Mouse (Mus musculus): ENCODE data around the gene Xpr1.

Gene Xpr1

GRCm38 (mm10) chr1:155249896-155250295, 167.3 kb downstream of the Xpr1 start:
- DNase-seq = no peak

DNA sequence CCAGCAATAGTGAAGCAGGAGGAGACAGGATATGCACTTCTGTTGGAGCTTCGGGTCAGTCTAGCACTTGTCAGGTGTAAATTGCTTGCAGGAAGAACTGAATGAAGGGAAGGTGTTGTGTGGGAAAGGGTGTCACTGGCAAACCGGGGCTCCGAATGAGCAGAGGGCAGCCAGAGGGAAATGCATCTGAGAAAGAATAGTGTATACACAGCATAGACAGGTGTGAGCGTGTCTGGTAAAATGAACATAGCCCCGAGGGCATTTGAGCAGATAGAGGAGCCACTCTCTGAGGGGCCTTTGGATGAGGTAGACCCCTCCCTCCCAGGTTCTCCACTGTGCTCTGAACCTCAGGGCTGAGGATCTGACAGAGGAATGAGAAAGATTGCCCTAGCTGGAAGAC, 169.2 kb downstream of the Xpr1 start:
- DNase-seq = no peak

DNA sequence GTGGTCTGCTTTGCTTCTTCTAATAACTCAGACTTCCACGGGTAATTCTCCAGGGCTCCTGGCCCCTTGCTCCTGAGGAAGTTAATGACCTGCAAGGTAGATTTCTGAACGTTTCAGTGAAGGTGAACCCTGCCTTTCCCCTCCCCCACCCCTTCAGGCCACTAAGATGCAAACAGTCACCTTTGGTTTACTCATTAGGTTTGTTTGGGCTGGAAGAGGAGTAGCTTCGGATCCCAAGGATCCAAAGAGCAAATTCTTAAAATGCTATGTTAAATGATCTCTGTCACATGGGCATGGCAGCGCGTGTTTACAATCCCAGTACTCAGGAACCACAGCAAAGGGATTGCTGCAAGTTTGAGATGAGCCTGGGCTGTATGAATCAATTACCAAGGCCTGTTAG, 169.8 kb downstream of the Xpr1 start:
- no peak for DNase-seq

GRCm38 (mm10) chr1:155245516-155245915, 171.7 kb downstream of the Xpr1 start:
- DNase-seq = no peak

GRCm38 (mm10) chr1:155244771-155245211, 172.4 kb downstream of the Xpr1 start:
- DNase-seq = no peak

GRCm38 (mm10) chr1:155243797-155244770, 173.1 kb downstream of the Xpr1 start, which contains the start of gene BC034090:
BC034090 (minus strand) TSS chr1:155244444.
- peak; percentile 37 to 55 for DNase-seq

GRCm38 (mm10) chr1:155242488-155242745, 174.8 kb downstream of the Xpr1 start:
- no peak for DNase-seq

GRCm38 (mm10) chr1:155241701-155242487, 175.3 kb downstream of the Xpr1 start:
- no peak for DNase-seq

- no peak for DNase-seq
Measured at GRCm38 (mm10) chr1:155239962-155240717, 177.1 kb downstream of the Xpr1 start.

DNA sequence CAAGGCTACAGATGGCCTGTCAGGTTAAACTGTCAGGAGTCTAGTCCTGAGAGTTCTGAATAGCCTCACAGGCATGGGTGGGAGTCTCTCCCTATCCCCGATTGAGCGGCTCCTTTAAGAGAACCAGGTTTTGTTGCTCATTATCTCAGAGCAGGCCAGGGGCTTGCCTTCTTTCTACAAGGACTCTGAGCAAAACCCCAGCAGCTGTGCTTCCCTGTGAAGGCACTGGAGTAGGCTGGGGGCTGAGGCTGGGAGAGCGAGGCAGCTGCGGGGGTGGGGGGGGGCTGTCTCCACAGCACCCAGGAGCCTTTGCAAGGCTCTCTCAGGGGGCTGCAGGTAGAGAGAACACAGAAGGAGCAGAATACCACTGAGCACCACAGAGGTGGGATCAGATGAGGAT, 178.0 kb downstream of the Xpr1 start:
- DNase-seq = no peak

- no peak for DNase-seq
Measured at GRCm38 (mm10) chr1:155238126-155238525, 179.1 kb downstream of the Xpr1 start.

GRCm38 (mm10) chr1:155237390-155237789, 179.8 kb downstream of the Xpr1 start:
- peak in 1 of 2 experiments; percentile 6 for DNase-seq

DNA sequence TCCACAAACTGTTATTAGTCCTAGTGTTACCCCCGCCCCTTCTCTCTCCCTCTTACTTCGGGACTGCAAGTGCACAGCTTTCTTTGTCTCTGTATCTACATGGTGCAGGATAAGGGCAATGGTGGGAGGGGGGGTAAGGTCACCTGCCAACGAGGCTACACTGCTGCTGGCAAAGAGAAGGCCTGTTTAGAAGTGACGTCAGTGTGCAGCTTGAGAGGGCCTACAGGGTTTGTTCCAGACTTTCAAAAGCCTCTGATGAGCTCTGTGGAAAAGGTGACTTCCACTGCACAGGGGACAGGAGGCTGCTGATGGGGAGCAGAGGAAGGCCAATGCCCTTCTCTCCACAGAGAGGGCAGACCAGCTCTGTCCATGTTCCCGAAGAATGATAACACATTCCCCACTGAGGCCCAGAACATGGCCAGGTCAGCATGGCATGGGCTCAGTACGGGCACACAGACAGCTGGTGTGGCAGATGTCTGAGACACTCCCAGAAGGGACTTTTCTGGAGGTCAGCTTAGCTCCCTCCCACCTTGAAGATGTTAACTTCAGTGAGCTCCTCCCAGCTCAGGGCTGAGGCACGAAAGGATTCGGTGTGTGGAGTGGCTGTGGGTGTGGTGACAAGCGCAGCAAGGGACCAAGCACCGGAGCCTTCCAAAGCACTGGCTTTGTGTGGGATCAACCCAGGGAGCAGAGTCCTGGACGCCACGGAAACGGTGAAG, 180.8 kb downstream of the Xpr1 start:
- DNase-seq = peak in 1 of 2 experiments; percentile 11

DNA sequence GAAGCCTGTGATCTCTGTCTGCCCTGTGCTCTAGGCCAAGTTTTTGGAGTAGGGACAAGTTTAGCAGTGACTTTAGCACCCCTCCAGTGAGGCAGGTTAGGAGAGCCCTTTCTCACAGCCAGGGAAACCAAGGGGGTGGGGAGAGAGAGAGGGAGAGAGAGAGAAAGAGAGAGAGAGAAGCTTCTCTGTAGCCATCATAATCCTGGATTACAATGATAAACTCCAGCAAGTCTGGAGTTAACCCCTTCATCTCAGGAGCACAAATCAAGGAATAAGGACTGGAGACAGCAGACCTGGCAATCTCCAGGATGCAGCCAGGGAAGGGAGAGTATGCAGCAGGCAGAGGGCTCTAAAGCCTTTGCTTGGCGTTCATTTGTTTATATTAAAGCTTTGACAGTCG, 181.6 kb downstream of the Xpr1 start:
- DNase-seq = no peak

- peak; percentile 59 for DNase-seq
Measured at GRCm38 (mm10) chr1:155233931-155234607, 183.1 kb downstream of the Xpr1 start.

GRCm38 (mm10) chr1:155233378-155233777, 183.8 kb downstream of the Xpr1 start:
- peak; percentile 35 to 46 for DNase-seq

- DNase-seq = peak; percentile 56 to 73
Measured at GRCm38 (mm10) chr1:155232786-155233185, 184.4 kb downstream of the Xpr1 start.

DNA sequence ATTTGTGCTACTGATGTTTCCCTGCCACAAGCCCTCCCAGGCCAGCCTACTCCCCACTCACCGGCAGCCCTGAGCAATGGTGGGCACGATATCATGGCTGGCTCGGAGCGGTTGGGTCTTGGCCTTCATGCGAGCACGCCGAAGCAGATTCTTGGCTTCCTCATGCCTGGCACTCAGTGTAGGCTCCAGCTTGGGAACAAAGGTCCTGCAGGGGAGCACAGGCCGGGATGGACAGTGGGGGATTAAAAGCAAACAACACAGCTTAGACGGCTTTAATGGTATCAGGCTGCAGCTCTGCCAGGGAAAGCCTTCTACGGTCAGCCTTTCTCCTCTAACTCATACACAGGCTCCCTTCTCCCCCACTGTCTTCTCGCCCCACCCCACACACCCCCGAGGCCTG, 184.8 kb downstream of the Xpr1 start:
- peak; percentile 36 to 44 for DNase-seq

- DNase-seq = peak; percentile 47 to 54
Measured at GRCm38 (mm10) chr1:155229464-155230411, 187.5 kb downstream of the Xpr1 start.
